Mouse (Mus musculus) hindbrain, embryonic 15.5 days (tissue): ENCODE results near the gene Selenof. TPM values are rescaled to one million over a fixed set of nuclear protein-coding genes. Genes with fewer than 3 reads are reported as not detected.
"Not testable (repeated sequence)": the region's sequence is repeated elsewhere in the genome, so short reads cannot be mapped to it uniquely, and the experiment has no call there.

Experiments used
- ATAC-seq: fragments of 200-750 bp; cut with Nextera tagmentation; 2 replicates; pipeline ENCODE4 v1.8.0; 2017; ENCODE audit warnings: low read depth, moderate number of reproducible peaks, moderate TSS enrichment; ENCODE audit not compliant: low FRiP score
- H3K27ac ChIP-seq: fragments of 300-500 bp; sonication (generic); replicated peaks from 2 replicates; pipeline ENCODE4 v1.5.1; 2015; ENCODE audit warnings: mild to moderate bottlenecking, inconsistent platforms
- H3K27me3 ChIP-seq: fragments of 300-500 bp; sonication (generic); 2 replicates; pipeline ENCODE4 v1.6.1; 2015; ENCODE audit warnings: control low read depth, inconsistent platforms
- H3K36me3 ChIP-seq: fragments of 300-500 bp; sonication (generic); 2 replicates; pipeline ENCODE4 v1.6.1; 2015; ENCODE audit warnings: control low read depth, inconsistent platforms
- H3K4me1 ChIP-seq: fragments of 300-500 bp; sonication (generic); replicated peaks from 2 replicates; pipeline ENCODE4 v1.6.1; 2015; ENCODE audit warnings: control low read depth, inconsistent platforms
- H3K4me2 ChIP-seq: fragments of 300-500 bp; sonication (generic); 2 replicates; pipeline ENCODE4 v1.6.1; 2015; ENCODE audit warnings: moderate library complexity, mild to moderate bottlenecking, inconsistent platforms
- H3K4me3 ChIP-seq: fragments of 300-500 bp; sonication (generic); 2 replicates; pipeline ENCODE4 v1.5.1; 2015; ENCODE audit warnings: mild to moderate bottlenecking, inconsistent platforms
- H3K9ac ChIP-seq: fragments of 300-500 bp; sonication (generic); 2 replicates; pipeline ENCODE4 v1.6.1; 2015; ENCODE audit warnings: inconsistent platforms
- H3K9me3 ChIP-seq: fragments of 300-500 bp; sonication (generic); 2 replicates; pipeline ENCODE4 v1.6.1; 2016; ENCODE audit warnings: control low read depth, inconsistent platforms
- WGBS: fragments of 180-500 bp; shearing (Covaris S2); methylation state at CpG from one replicate; pipeline ENCODE4 v1.1.7; 2015; 5-methylcytosine and 5-hydroxymethylcytosine counted together
- polyA plus RNA-seq: library from polyadenylated mRNA; unstranded; fragments of >200 nt; fragmentation: Nextera tagmentation; extraction: Ambion mirVana; gene quantifications from 2 replicates; pipeline ENCODE4 v1.2.1, GENCODE M21; 2015

The Selenof gene
- polyA plus RNA-seq, 1 experiment from 2014 or later, result 541 TPM

GRCm38 (mm10) chr3:144584789-144585553 is 14.9 kb downstream of the Selenof start:
- WGBS, result 87% methylated on average over 6 of the region's 6 CpGs
- H3K4me2 ChIP-seq, result no peak overlapping the region
- no peaks in the 10 kb centered on the region for H3K4me1 ChIP-seq
- H3K27ac ChIP-seq, result no peak overlapping the region
- no peak overlapping the region for H3K4me3 ChIP-seq
- no peaks in the 10 kb centered on the region for H3K9me3 ChIP-seq
- ATAC-seq, result no peak
- no peak overlapping the region for H3K9ac ChIP-seq
- peaks cover 13% of the 10 kb centered on the region; the same call in 1 of the 2 replicates for H3K36me3 ChIP-seq
- H3K27me3 ChIP-seq, result no peaks in the 10 kb centered on the region

- Histone ChIP-seq H3K4me3 (no peak overlapping the region), H3K27me3 (no peaks in the 10 kb centered on the region), H3K4me1 (no peaks in the 10 kb centered on the region), H3K9ac (no peak overlapping the region), H3K27ac (no peak overlapping the region), H3K36me3 (peaks cover 11% of the 10 kb centered on the region; the same call in 1 of the 2 replicates), H3K9me3 (no peaks in the 10 kb centered on the region), H3K4me2 (no peak overlapping the region)
- no peak for ATAC-seq
- 80% methylated on average over 7 of the region's 7 CpGs for WGBS
Measured at GRCm38 (mm10) chr3:144586731-144587130, 16.6 kb downstream of the Selenof start.

- Histone ChIP-seq H3K27me3 (no peaks in the 10 kb centered on the region), H3K36me3 (peaks cover 9% of the 10 kb centered on the region; the same call in 1 of the 2 replicates), H3K27ac (no peak overlapping the region), H3K4me3 (no peak overlapping the region), H3K4me2 (no peak overlapping the region), H3K4me1 (no peaks in the 10 kb centered on the region), H3K9me3 (no peaks in the 10 kb centered on the region), H3K9ac (no peak overlapping the region)
- 69% methylated on average over 8 of the region's 8 CpGs for WGBS
- no peak for ATAC-seq
Measured at GRCm38 (mm10) chr3:144589189-144589890, 19.2 kb downstream of the Selenof start.

- ATAC-seq, result no peak
- H3K27me3 ChIP-seq, result no peaks in the 10 kb centered on the region
- 75% methylated on average over 9 of the region's 9 CpGs for WGBS
- H3K27ac ChIP-seq, result no peak overlapping the region
- H3K4me2 ChIP-seq, result no peak overlapping the region
- H3K36me3 ChIP-seq, result peaks cover 18% of the 10 kb centered on the region
- H3K9me3 ChIP-seq, result no peaks in the 10 kb centered on the region
- H3K4me1 ChIP-seq, result no peaks in the 10 kb centered on the region
- no peak overlapping the region for H3K4me3 ChIP-seq
- no peak overlapping the region for H3K9ac ChIP-seq
Measured at GRCm38 (mm10) chr3:144592992-144593785, 23.1 kb downstream of the Selenof start.

GRCm38 (mm10) chr3:144597121-144597520 is 27.0 kb downstream of the Selenof start:
- Histone ChIP-seq H3K4me2 (no peak overlapping the region), H3K4me1 (no peaks in the 10 kb centered on the region), H3K27ac (no peak overlapping the region), H3K36me3 (peaks cover 13% of the 10 kb centered on the region), H3K9ac (no peak overlapping the region), H3K27me3 (no peaks in the 10 kb centered on the region), H3K9me3 (no peaks in the 10 kb centered on the region), H3K4me3 (no peak overlapping the region)
- WGBS, result 55% methylated on average over 4 of the region's 4 CpGs
- no peak for ATAC-seq

- H3K4me2 ChIP-seq, result no peak overlapping the region
- no peaks in the 10 kb centered on the region for H3K27me3 ChIP-seq
- WGBS, result 61% methylated on average over 12 of the region's 12 CpGs
- H3K36me3 ChIP-seq, result peaks cover 13% of the 10 kb centered on the region
- no peak overlapping the region for H3K9ac ChIP-seq
- no peak for ATAC-seq
- no peaks in the 10 kb centered on the region for H3K4me1 ChIP-seq
- no peak overlapping the region for H3K27ac ChIP-seq
- no peaks in the 10 kb centered on the region for H3K9me3 ChIP-seq
- H3K4me3 ChIP-seq, result no peak overlapping the region
Measured at GRCm38 (mm10) chr3:144597790-144598467, 27.8 kb downstream of the Selenof start.

- ATAC-seq, result no peak
- 88% methylated on average over 4 of the region's 4 CpGs for WGBS
- Histone ChIP-seq H3K27me3 (no peaks in the 10 kb centered on the region), H3K9ac (no peak overlapping the region), H3K27ac (no peak overlapping the region), H3K4me1 (no peaks in the 10 kb centered on the region), H3K36me3 (no peaks in the 10 kb centered on the region), H3K4me2 (no peak overlapping the region), H3K4me3 (no peak overlapping the region), H3K9me3 (no peaks in the 10 kb centered on the region)
Measured at GRCm38 (mm10) chr3:144602413-144602812, 32.3 kb downstream of the Selenof start.

- H3K4me1 ChIP-seq, result no peaks in the 10 kb centered on the region
- no peak for ATAC-seq
- H3K9me3 ChIP-seq, result no peaks in the 10 kb centered on the region
- H3K9ac ChIP-seq, result no peak overlapping the region
- no peak overlapping the region for H3K4me2 ChIP-seq
- H3K4me3 ChIP-seq, result no peak overlapping the region
- H3K27ac ChIP-seq, result no peak overlapping the region
- no peaks in the 10 kb centered on the region for H3K27me3 ChIP-seq
- H3K36me3 ChIP-seq, result no peaks in the 10 kb centered on the region
- 85% methylated on average over 7 of the region's 7 CpGs for WGBS
Measured at GRCm38 (mm10) chr3:144602819-144603218, 32.7 kb downstream of the Selenof start.

- Histone ChIP-seq H3K4me1 (no peaks in the 10 kb centered on the region), H3K4me2 (no peak overlapping the region), H3K9me3 (no peaks in the 10 kb centered on the region), H3K27ac (no peak overlapping the region), H3K4me3 (no peak overlapping the region), H3K9ac (no peak overlapping the region), H3K27me3 (no peaks in the 10 kb centered on the region), H3K36me3 (no peaks in the 10 kb centered on the region)
- 89% methylated on average over 3 of the region's 3 CpGs for WGBS
- no peak for ATAC-seq
Measured at GRCm38 (mm10) chr3:144603558-144603957, 33.5 kb downstream of the Selenof start.

GRCm38 (mm10) chr3:144604205-144604604 is 34.1 kb downstream of the Selenof start:
- Histone ChIP-seq H3K27me3 (no peaks in the 10 kb centered on the region), H3K9me3 (no peaks in the 10 kb centered on the region), H3K9ac (no peak overlapping the region), H3K27ac (no peak overlapping the region), H3K36me3 (no peaks in the 10 kb centered on the region), H3K4me1 (no peaks in the 10 kb centered on the region), H3K4me3 (no peak overlapping the region), H3K4me2 (no peak overlapping the region)
- no peak for ATAC-seq
- WGBS, result 70% methylated on average over 7 of the region's 7 CpGs

- not testable (repeated sequence) for ATAC-seq, H3K4me2 ChIP-seq, H3K27me3 ChIP-seq, H3K27ac ChIP-seq, H3K4me3 ChIP-seq, H3K36me3 ChIP-seq, H3K4me1 ChIP-seq, H3K9ac ChIP-seq, H3K9me3 ChIP-seq
- WGBS, result 63% methylated on average over 7 of the region's 7 CpGs
Measured at GRCm38 (mm10) chr3:144605811-144606210, 35.7 kb downstream of the Selenof start.
